Mouse (Mus musculus) testis, postnatal 14 days (tissue): ENCODE data around the gene Gpd2.

Experiments used
- DNase-seq: peaks from one replicate; pipeline ENCODE4 v3.0.0; 2021; ENCODE audit warnings: low spot score

The Gpd2 gene

GRCm38 (mm10) chr2:57237475-57237919 lies at the start of gene Gpd2:
Gpd2 (plus strand) TSS chr2:57237635.
- DNase-seq, result no peak

GRCm38 (mm10) chr2:57188237-57188636 lies 49.2 kb upstream of the Gpd2 start:
- DNase-seq, result no peak

- DNase-seq, result no peak
Measured at GRCm38 (mm10) chr2:57190884-57191283, 46.6 kb upstream of the Gpd2 start.

- DNase-seq, result no peak
Measured at GRCm38 (mm10) chr2:57199046-57199445, 38.4 kb upstream of the Gpd2 start.

GRCm38 (mm10) chr2:57208472-57209083 lies 28.9 kb upstream of the Gpd2 start:
- no peak for DNase-seq

- no peak for DNase-seq
Measured at GRCm38 (mm10) chr2:57211049-57212001, 26.1 kb upstream of the Gpd2 start.

GRCm38 (mm10) chr2:57213364-57213763 lies 24.1 kb upstream of the Gpd2 start:
- no peak for DNase-seq

GRCm38 (mm10) chr2:57223288-57224026 lies 14.0 kb upstream of the Gpd2 start:
- no peak for DNase-seq

GRCm38 (mm10) chr2:57225236-57225635 lies 12.2 kb upstream of the Gpd2 start:
- DNase-seq, result no peak

GRCm38 (mm10) chr2:57227425-57227824 lies 10.0 kb upstream of the Gpd2 start:
- DNase-seq, result no peak

- DNase-seq, result no peak
Measured at GRCm38 (mm10) chr2:57229647-57230240, 7.7 kb upstream of the Gpd2 start.

- no peak for DNase-seq
Measured at GRCm38 (mm10) chr2:57231432-57231831, 6.0 kb upstream of the Gpd2 start.

GRCm38 (mm10) chr2:57232328-57232727 lies 5.1 kb upstream of the Gpd2 start:
- DNase-seq, result no peak

- no peak for DNase-seq
Measured at GRCm38 (mm10) chr2:57236246-57236645, 1.2 kb upstream of the Gpd2 start.

GRCm38 (mm10) chr2:57237026-57237425 lies 409 bp upstream of the Gpd2 start:
- no peak for DNase-seq

- DNase-seq, result peak; percentile 73
Measured at GRCm38 (mm10) chr2:57237920-57238613, 632 bp downstream of the Gpd2 start.

- DNase-seq, result no peak
Measured at GRCm38 (mm10) chr2:57238614-57239165, 1.3 kb downstream of the Gpd2 start.

GRCm38 (mm10) chr2:57239356-57239755 lies 1.9 kb downstream of the Gpd2 start:
- no peak for DNase-seq

GRCm38 (mm10) chr2:57243987-57244386 lies 6.6 kb downstream of the Gpd2 start:
- DNase-seq, result no peak

- no peak for DNase-seq
Measured at GRCm38 (mm10) chr2:57245721-57246328, 8.4 kb downstream of the Gpd2 start.

GRCm38 (mm10) chr2:57250113-57250512 lies 12.7 kb downstream of the Gpd2 start:
- DNase-seq, result no peak
